Mouse (Mus musculus): ENCODE measurements around the gene Jmjd4. TPM values are rescaled to one million over a fixed set of nuclear protein-coding genes. Genes with fewer than 3 reads are reported as not detected.

Jmjd4 gene
- polyA plus RNA-seq, 1 experiment from 2014 or later: 14.1 TPM

DNA sequence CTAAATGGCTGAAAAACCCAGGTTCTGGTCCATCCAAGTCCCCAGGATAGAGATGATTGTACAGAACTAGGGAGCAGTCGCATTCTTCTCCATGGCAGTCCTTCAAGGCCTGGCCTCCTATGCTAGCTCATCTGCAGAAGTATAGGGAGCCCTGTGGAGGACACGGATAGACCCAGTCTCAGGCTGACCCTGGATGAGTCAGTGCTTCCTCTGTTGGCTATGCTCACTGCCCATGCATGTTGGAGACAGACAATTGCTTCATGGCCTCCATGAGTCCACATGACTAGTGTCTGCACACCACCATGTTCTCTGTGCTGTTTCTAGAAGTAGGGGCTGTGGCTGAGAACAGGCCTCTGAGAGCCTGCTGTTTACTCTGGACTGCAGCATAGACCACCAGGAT is 6.5 kb downstream of the Jmjd4 start:
- Histone ChIP-seq H3K36me3 (ENCODE audit: control insufficient read depth, insufficient read depth) (peaks cover 16% of the 10 kb centered on the region), H3K27me3 (replicated peaks; ENCODE audit: control insufficient read depth, insufficient read depth, low read length) (no peaks in the 10 kb centered on the region), H3K4me1 (replicated peaks; ENCODE audit: control insufficient read depth, insufficient read depth, low read length) (no peaks in the 10 kb centered on the region), H3K4me2 (ENCODE audit: low read length) (no peak overlapping the region), H3K27ac (ENCODE audit: low read length) (no peak overlapping the region), H3K4me3 (replicated peaks; ENCODE audit: low read length) (no peak overlapping the region), H3K9ac (replicated peaks; ENCODE audit: low read depth, low read length) (no peak overlapping the region), H3K9me3 (ENCODE audit: control insufficient read depth, low read length) (no peaks in the 10 kb centered on the region)
- 98% methylated on average over 2 of the region's 2 CpGs for WGBS
- no peak for ATAC-seq

- H3K9me3 ChIP-seq (ENCODE audit: control insufficient read depth, low read length): no peaks in the 10 kb centered on the region
- no peaks in the 10 kb centered on the region for H3K27me3 ChIP-seq (replicated peaks; ENCODE audit: control insufficient read depth, insufficient read depth, low read length)
- WGBS: 89% methylated on average over 2 of the region's 2 CpGs
- H3K4me1 ChIP-seq (replicated peaks; ENCODE audit: control insufficient read depth, insufficient read depth, low read length): no peaks in the 10 kb centered on the region
- H3K36me3 ChIP-seq (ENCODE audit: control insufficient read depth, insufficient read depth): peaks cover 19% of the 10 kb centered on the region
- H3K4me2 ChIP-seq (ENCODE audit: low read length): no peak overlapping the region
- no peak overlapping the region for H3K27ac ChIP-seq (ENCODE audit: low read length)
- no peak overlapping the region for H3K9ac ChIP-seq (replicated peaks; ENCODE audit: low read depth, low read length)
- ATAC-seq: no peak
- no peak overlapping the region for H3K4me3 ChIP-seq (replicated peaks; ENCODE audit: low read length)
Observed at GRCm38 (mm10) chr11:59456891-59457290, 7.0 kb downstream of the Jmjd4 start.

- H3K4me1 ChIP-seq (replicated peaks; ENCODE audit: control insufficient read depth, insufficient read depth, low read length): no peaks in the 10 kb centered on the region
- no peaks in the 10 kb centered on the region for H3K27me3 ChIP-seq (replicated peaks; ENCODE audit: control insufficient read depth, insufficient read depth, low read length)
- no peak for ATAC-seq
- H3K27ac ChIP-seq (ENCODE audit: low read length): no peak overlapping the region
- H3K4me2 ChIP-seq (ENCODE audit: low read length): no peak overlapping the region
- 64% methylated on average over 5 of the region's 5 CpGs for WGBS
- peaks cover 18% of the 10 kb centered on the region for H3K9me3 ChIP-seq (ENCODE audit: control insufficient read depth, low read length)
- H3K36me3 ChIP-seq (ENCODE audit: control insufficient read depth, insufficient read depth): peaks cover 36% of the 10 kb centered on the region
- H3K9ac ChIP-seq (replicated peaks; ENCODE audit: low read depth, low read length): no peak overlapping the region
- no peak overlapping the region for H3K4me3 ChIP-seq (replicated peaks; ENCODE audit: low read length)
Observed at GRCm38 (mm10) chr11:59458973-59459372, 9.1 kb downstream of the Jmjd4 start.

DNA sequence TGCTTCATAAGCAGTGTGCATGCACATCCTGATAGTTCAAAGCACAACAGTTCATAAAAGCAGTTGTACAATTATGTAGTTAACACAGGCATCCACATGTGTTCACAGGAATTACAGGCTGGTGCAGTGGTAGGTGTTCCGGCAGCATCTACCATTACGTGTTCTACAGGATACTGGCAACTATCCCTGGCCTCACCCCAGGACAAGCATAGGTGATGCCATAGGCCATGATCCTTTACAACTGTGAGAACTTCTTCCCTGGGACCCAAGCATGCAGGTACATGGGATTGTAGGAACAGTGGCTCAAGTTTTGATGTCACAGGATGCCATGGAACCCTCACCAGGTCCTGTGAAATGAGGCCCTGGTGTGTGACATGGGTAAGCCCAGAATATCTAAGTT is 10.6 kb downstream of the Jmjd4 start:
- Histone ChIP-seq H3K9ac (replicated peaks; ENCODE audit: low read depth, low read length) (no peak overlapping the region), H3K36me3 (ENCODE audit: control insufficient read depth, insufficient read depth) (peaks cover 45% of the 10 kb centered on the region), H3K9me3 (ENCODE audit: control insufficient read depth, low read length) (peaks cover 22% of the 10 kb centered on the region), H3K27me3 (replicated peaks; ENCODE audit: control insufficient read depth, insufficient read depth, low read length) (no peaks in the 10 kb centered on the region), H3K27ac (ENCODE audit: low read length) (no peak overlapping the region), H3K4me1 (replicated peaks; ENCODE audit: control insufficient read depth, insufficient read depth, low read length) (no peaks in the 10 kb centered on the region), H3K4me2 (ENCODE audit: low read length) (no peak overlapping the region), H3K4me3 (replicated peaks; ENCODE audit: low read length) (no peak overlapping the region)
- no peak for ATAC-seq
- 100% methylated on average over 2 of the region's 2 CpGs for WGBS

DNA sequence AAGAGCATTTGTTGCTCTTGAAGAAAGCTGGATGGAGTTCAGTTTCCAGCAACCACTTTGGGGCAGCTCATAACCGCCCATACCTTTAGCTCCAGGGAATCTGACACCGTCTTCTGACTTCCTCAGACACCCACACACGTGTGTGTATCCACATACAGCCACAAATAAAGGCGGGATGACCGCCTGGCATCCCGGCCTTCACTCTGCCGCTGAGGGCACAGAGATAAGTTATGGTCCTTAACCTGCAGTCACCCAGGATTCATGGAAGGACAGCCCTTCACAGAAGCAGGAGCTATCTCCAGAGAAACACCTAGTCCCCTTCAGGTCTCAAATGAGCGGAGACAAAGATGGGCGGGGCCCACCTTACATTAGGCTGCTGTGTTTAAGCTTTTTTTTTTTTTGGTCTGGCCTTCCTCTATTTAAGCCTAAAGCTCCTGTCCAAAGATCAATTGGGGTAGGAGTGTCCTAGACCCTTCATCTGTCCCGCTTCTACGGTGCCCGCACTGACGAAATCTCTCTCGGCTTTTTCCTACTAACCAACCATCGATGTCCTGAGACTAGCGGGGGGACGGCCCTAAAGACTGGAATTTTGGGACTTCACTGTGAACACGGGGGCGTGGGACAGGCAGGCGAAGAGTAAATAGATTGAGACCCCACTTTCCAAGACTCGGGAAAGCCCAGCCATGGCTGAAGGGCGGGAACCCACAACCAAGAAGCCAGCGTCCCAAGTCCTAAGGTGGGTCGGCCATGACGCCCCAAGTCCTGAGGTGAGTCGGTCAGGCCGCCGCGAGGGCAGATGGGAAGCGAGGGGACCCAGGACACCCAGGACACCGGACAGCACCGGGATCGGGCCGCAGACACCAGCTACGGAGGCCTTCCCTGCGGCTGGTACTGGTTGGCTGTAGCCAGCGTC is 21.8 kb downstream of the Jmjd4 start:
- Histone ChIP-seq H3K36me3 (ENCODE audit: control insufficient read depth, insufficient read depth) (no peaks in the 10 kb centered on the region), H3K27ac (ENCODE audit: low read length) (peak overlapping the region; percentile 68; the same call in 1 of the 2 replicates), H3K4me3 (replicated peaks; ENCODE audit: low read length) (peak overlapping the region; percentile 72), H3K27me3 (replicated peaks; ENCODE audit: control insufficient read depth, insufficient read depth, low read length) (no peaks in the 10 kb centered on the region), H3K4me2 (ENCODE audit: low read length) (peak overlapping the region; percentile 55), H3K9me3 (ENCODE audit: control insufficient read depth, low read length) (no peaks in the 10 kb centered on the region), H3K4me1 (replicated peaks; ENCODE audit: control insufficient read depth, insufficient read depth, low read length) (peaks cover 7% of the 10 kb centered on the region), H3K9ac (replicated peaks; ENCODE audit: low read depth, low read length) (peak overlapping the region; percentile 91)
- 7% methylated on average over 37 of the region's 37 CpGs for WGBS
- ATAC-seq: peak; percentile 63

DNA sequence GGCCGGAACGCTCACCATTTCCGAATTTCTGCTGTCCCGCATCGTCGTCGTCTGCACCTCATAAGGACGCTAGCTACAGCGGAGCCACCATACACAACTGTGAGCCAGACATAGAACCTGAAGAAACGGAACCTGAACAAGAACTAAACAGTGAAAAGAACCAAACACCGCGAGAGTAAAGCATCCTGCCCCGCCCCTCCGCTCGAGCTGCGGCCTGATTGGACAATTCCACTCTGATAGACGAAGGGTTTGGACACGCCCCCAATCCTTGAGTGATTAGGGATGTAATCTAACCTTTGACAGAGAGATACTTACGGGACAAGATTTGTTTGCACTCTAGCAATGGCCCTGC is 22.5 kb downstream of the Jmjd4 start, which contains the start of gene Zfp867:
Gene Zfp867, minus strand, starts transcription at position 149 of the 352 bp plus-strand sequence.
- Histone ChIP-seq H3K9ac (replicated peaks; ENCODE audit: low read depth, low read length) (peak within 1 kb of the TSS; percentile 91), H3K4me2 (ENCODE audit: low read length) (peak within 1 kb of the TSS; percentile 55), H3K4me3 (replicated peaks; ENCODE audit: low read length) (peak within 1 kb of the TSS; percentile 72), H3K27me3 (replicated peaks; ENCODE audit: control insufficient read depth, insufficient read depth, low read length) (no peaks in the 10 kb centered on the region), H3K27ac (ENCODE audit: low read length) (peak within 1 kb of the TSS; percentile 68; the same call in 1 of the 2 replicates), H3K36me3 (ENCODE audit: control insufficient read depth, insufficient read depth) (no peaks in the 10 kb centered on the region), H3K4me1 (replicated peaks; ENCODE audit: control insufficient read depth, insufficient read depth, low read length) (peaks cover 7% of the 10 kb centered on the region), H3K9me3 (ENCODE audit: control insufficient read depth, low read length) (no peaks in the 10 kb centered on the region)
- peak; percentile 95 for ATAC-seq
- under 1% methylated on average over 19 of the region's 19 CpGs for WGBS

DNA sequence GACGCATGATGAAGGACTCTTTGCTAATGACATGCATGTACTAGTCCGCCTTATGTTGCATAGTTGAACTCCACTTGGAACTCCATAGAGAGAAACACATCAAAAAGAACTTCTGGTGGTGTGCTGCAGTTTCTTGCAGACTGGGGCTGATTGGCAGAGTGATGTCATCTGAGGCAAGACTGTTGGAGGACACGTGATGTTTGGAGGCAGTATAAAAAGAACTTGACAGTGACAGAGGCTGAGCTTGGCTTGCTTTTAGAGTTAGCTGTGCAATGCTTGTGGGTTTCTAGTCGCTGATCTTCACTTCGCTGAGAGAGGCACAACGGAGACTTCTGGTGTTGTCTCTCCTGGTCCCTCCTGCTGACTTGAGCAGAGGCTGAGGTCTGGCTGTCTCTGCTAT is 27.4 kb downstream of the Jmjd4 start:
- WGBS: 69% methylated on average over 6 of the region's 6 CpGs
- Histone ChIP-seq H3K4me1 (replicated peaks; ENCODE audit: control insufficient read depth, insufficient read depth, low read length) (no peaks in the 10 kb centered on the region), H3K36me3 (ENCODE audit: control insufficient read depth, insufficient read depth) (no peaks in the 10 kb centered on the region), H3K9me3 (ENCODE audit: control insufficient read depth, low read length) (no peaks in the 10 kb centered on the region), H3K27me3 (replicated peaks; ENCODE audit: control insufficient read depth, insufficient read depth, low read length) (no peaks in the 10 kb centered on the region), H3K9ac (replicated peaks; ENCODE audit: low read depth, low read length) (no peak overlapping the region), H3K27ac (ENCODE audit: low read length) (no peak overlapping the region), H3K4me3 (replicated peaks; ENCODE audit: low read length) (no peak overlapping the region), H3K4me2 (ENCODE audit: low read length) (no peak overlapping the region)
- ATAC-seq: no peak

- WGBS: 2% methylated on average over 2 of the region's 2 CpGs
- Histone ChIP-seq H3K4me2 (ENCODE audit: low read length) (no peak overlapping the region), H3K4me1 (replicated peaks; ENCODE audit: control insufficient read depth, insufficient read depth, low read length) (no peaks in the 10 kb centered on the region), H3K27ac (ENCODE audit: low read length) (no peak overlapping the region), H3K9me3 (ENCODE audit: control insufficient read depth, low read length) (no peaks in the 10 kb centered on the region), H3K4me3 (replicated peaks; ENCODE audit: low read length) (no peak overlapping the region), H3K36me3 (ENCODE audit: control insufficient read depth, insufficient read depth) (peaks cover 12% of the 10 kb centered on the region), H3K9ac (replicated peaks; ENCODE audit: low read depth, low read length) (no peak overlapping the region), H3K27me3 (replicated peaks; ENCODE audit: control insufficient read depth, insufficient read depth, low read length) (no peaks in the 10 kb centered on the region)
- ATAC-seq: no peak
Observed at GRCm38 (mm10) chr11:59483212-59483611, 33.4 kb downstream of the Jmjd4 start.

DNA sequence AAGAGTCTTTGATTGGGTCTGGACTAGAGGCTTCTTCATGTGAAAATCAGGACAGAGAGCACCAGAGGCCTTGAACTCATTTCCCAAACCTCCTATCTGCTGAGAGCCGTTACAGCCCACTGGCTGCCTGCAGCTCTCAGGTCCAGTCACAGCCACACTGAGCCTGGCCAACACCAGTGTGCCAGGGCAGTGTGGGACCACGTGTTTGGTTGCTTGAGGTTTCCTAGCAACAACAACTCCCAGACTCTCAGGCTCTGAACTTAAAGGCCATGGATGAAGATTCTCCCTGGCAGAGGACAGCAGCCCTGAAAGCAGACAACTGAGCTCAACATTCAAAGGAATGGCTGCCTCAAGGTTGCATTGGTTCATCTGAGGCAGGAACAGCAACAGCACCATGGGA is 35.8 kb downstream of the Jmjd4 start:
- H3K36me3 ChIP-seq (ENCODE audit: control insufficient read depth, insufficient read depth): peaks cover 17% of the 10 kb centered on the region
- ATAC-seq: no peak

More for the DNA sequence above, 35.8 kb downstream of the Jmjd4 start:
- H3K4me3 ChIP-seq (replicated peaks; ENCODE audit: low read length): no peak overlapping the region
- H3K9me3 ChIP-seq (ENCODE audit: control insufficient read depth, low read length): no peaks in the 10 kb centered on the region
- H3K4me2 ChIP-seq (ENCODE audit: low read length): no peak overlapping the region
- no peak overlapping the region for H3K9ac ChIP-seq (replicated peaks; ENCODE audit: low read depth, low read length)
- WGBS: 52% methylated on average over 2 of the region's 2 CpGs
- H3K4me1 ChIP-seq (replicated peaks; ENCODE audit: control insufficient read depth, insufficient read depth, low read length): no peaks in the 10 kb centered on the region
- no peaks in the 10 kb centered on the region for H3K27me3 ChIP-seq (replicated peaks; ENCODE audit: control insufficient read depth, insufficient read depth, low read length)
- H3K27ac ChIP-seq (ENCODE audit: low read length): no peak overlapping the region

Data from forebrain, embryonic 16.5 days (tissue).